Mouse (Mus musculus) kidney, postnatal 36 days (tissue): Measurements from ENCODE around the gene Aplp1.

Experiments used
- DNase-seq, 2 experiments: peaks; one replicate each; pipeline ENCODE4 v3.0.0; 2021 to 2022; ENCODE audit warnings: mixed read lengths in 2 of 2

Gene Aplp1

GRCm38 (mm10) chr7:30444154-30444970 is 973 bp downstream of the Aplp1 start:
- peak in 1 of 2 experiments; percentile 50 for DNase-seq

- no peak for DNase-seq
These were observed 1.6 kb downstream of the Aplp1 start for GRCm38 (mm10) chr7:30443696-30444095.

DNA sequence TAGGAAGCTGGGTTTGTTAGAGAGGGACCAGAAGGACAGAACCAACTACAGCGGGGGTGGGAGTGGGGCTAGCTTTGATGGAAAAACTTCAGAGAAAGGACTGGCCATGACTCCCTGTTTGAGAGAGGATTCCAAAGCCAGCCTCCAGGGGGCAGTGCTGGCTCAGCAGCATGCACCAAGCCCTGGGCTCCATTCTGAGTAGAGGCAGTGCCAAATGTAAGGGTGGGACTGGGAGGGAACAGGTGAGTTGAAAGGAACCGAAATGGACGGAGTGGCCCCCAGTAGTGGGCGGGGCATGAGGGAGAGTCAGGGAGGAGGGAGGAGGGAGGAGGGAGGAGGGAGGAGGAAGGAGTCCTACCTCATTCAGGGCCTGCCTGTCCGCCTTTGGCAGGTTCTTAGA is 4.6 kb downstream of the Aplp1 start:
- peak in 1 of 2 experiments; percentile 70 for DNase-seq

DNA sequence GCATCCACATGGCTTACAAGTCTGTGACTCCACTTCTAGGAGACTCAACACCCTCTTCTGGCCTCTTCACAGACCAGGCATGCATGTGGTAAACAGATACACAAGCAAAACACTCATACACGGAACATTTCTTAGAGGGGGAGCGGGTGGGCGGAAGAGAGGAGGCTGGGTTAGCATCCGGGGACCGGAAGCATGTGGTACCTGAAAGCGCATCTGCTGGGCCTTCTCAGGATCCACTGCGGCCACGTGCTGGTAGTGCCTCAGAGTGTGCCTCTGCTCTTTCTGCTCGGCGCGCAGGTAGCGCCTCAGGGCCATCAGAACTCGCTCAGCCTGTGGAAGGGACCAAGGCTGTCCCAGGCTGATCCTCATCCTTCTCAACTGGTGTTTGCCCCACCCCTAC is 5.6 kb downstream of the Aplp1 start:
- DNase-seq, result no peak

- no peak for DNase-seq
These were observed 8.5 kb downstream of the Aplp1 start for GRCm38 (mm10) chr7:30436879-30437278.

DNA sequence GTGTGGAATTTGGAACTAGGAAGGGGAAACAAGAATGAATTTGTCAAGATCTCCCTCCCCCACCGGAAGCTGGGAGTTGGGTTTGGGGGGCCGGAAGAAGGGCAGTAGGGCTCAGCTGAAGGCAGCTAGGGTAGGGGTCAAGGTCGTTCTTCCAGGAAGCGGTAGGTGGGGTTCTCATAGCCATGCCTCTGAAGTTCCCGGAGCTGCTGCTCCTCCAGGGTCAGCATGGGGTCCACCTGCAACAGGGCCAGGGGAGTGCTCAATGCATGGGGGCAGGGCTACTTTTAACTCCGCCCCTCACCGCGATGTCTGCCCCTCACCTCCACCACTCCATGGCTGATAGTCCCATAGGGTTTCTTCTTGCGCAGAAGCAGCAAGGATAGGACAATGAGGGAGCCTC is 10.2 kb downstream of the Aplp1 start:
- DNase-seq, result no peak

DNA sequence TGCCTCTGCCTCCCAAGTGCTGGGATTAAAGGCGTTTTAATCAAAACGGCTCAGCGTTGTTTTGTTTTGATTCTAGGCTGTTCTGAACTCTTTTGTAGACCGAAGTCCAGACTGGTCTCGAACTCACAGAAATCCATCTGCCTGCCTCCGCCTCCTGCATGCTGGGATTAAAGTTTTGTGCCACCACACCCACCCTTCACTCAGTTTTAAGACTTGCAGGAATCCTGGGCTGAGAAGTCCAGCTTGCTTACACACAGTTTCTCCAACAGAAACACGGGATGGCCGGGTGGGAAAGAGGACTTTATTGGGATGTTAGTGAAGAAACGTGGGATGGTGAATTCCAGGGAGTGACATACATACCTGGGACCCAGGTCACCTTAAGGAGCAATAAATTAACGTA is 10.6 kb downstream of the Aplp1 start:
- no peak for DNase-seq

GRCm38 (mm10) chr7:30434238-30434637 is 11.1 kb downstream of the Aplp1 start:
- DNase-seq, result peak; percentile 58 to 87

GRCm38 (mm10) chr7:30431793-30432192 is 13.5 kb downstream of the Aplp1 start:
- peak; percentile 66 to 80 for DNase-seq

- DNase-seq, result no peak
These were observed 15.1 kb downstream of the Aplp1 start for GRCm38 (mm10) chr7:30430191-30430590.

- DNase-seq, result no peak
These were observed 16.0 kb downstream of the Aplp1 start for GRCm38 (mm10) chr7:30429327-30429726.

- DNase-seq, result peak; percentile 17 to 30
These were observed 22.2 kb downstream of the Aplp1 start for GRCm38 (mm10) chr7:30423071-30423641.

DNA sequence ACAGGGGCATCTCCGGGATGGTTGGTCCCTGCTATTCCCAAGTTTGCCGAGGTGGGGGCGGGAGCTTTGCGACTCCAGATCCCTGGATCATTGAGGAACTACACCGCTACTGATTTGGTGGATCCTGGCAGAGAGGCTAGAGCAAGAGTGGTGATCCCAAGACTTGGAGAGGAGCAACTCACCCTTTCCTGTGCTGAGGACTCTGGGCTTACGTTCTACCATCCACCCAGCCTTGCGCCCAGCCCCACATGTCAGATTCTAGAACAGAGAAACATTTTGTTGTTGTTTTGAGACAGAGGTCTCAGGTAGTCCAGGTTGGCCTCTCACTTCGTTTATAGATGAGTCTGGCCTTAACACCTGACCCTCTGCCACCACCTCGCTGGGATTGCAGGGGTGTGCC is 22.8 kb downstream of the Aplp1 start:
- DNase-seq, result no peak

DNA sequence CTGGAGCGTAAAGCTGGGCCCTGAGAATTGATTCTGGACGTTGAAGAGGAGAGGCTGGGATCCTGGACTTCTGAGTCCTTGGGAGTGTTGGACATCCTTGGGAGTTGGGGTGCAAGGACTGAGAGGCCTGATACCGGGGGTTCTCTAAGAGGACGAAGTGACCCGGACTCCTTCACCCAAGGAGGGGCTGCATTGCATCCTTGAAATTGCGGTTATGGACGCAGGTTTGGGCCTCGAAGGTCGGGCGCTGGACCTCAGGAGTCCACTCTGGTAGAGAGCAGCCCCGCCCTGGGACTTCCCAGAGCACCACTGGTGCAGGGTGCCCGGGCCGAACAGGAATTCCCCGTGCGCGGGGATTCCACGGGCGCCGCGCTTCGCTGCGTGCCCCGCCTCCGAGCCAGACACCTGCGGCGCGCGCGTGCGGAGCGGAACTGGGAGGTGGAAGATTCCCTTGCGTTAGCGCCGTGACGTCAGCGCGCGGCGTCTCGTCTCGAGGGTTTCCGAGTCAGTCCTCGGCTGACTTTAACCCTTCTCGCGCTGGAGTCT is 23.4 kb downstream of the Aplp1 start:
- peak; percentile 86 to 93 for DNase-seq

- peak; percentile 72 to 84 for DNase-seq
These were observed 24.0 kb downstream of the Aplp1 start, which contains the start of gene Nfkbid for GRCm38 (mm10) chr7:30421175-30421889. Nfkbid (plus strand) TSS chr7:30421732.

GRCm38 (mm10) chr7:30420673-30421072 is 24.7 kb downstream of the Aplp1 start:
- no peak for DNase-seq

DNA sequence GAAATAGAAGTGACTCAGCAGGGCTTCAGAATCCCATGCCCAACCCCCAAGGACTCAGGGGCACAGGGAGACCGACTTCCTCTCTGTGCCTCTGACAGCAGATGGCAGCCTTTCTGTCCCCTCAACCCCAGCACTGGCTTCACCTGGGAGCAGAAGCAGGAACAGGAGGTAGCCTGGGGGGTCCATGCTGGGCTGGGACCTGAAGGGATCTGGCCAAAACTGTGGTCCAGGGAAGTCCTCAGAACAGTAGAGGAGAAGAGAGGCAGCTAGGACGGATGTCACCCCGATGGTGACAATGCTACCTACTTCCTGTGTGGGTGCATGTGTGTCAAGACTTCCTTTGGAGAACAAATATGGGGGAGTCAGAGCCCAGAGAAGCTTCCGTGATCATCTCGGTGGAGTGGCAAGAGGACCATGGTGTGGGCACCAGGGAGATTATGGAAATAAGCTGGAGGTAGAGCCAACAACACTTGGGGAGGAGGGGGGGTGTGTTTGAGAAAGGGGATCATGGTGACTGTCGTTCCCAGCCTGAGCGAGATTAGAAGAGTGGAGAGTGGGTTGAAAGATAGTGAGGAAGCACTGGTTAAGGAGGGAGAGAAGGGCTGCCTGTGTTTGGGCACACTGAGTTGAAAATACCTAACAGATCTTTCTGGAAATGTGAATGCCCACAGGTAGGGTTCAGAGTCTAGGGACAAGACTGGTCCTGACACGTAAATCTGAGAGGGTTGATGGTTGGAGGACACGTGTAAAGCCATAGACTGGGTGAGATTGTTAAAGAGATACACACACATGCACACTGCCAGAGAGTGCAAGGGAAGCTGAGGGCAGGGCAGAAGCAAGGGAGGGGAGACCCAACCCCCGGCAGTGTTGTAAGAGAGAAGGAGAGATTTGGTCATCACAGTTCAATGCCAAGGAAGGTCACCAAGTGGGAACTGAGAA is 25.5 kb downstream of the Aplp1 start, which contains the start of gene Hcst:
Hcst (minus strand) TSS at position 294 of the 939 bp plus-strand sequence.
- no peak for DNase-seq

DNA sequence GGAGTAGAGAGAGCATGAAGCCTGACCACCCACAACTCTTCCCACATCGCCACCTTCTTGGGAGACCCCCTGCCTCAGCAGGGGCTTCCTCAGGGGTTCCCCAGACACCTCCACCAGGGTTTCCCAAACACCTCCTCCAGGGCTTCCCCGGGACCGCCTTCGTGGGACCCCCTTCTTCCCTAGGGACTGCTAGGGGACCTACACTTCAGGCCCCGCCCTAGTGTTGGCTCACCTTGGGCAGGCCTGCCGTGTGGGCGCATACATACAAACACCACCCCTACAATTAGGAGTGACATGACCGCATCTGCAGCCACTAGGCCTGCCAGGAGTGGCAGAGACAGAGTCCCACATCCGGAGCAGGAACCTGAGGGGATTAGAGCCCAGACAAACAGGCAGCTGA is 27.5 kb downstream of the Aplp1 start:
- no peak for DNase-seq

DNA sequence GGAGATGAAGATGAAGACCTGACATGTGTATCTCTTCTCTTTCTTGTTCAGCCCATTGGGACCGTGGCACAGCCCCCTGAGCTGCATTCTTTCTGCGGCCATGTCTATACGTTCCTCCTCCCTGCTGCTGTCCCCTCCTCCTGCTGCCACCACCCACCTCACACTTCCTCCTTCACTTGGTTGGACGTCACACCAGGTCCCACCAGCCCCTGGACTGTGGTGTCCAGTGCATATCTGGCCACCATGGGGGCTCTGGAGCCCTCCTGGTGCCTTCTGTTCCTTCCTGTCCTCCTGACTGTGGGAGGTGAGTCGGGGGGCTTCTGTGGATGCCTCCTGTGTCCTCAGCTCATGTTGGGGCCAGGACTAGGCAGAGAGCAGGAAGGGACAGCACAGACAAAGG is 31.7 kb downstream of the Aplp1 start, which contains the start of gene Tyrobp:
Tyrobp (plus strand) TSS at position 165 of the 400 bp plus-strand sequence.
- DNase-seq, result no peak

DNA sequence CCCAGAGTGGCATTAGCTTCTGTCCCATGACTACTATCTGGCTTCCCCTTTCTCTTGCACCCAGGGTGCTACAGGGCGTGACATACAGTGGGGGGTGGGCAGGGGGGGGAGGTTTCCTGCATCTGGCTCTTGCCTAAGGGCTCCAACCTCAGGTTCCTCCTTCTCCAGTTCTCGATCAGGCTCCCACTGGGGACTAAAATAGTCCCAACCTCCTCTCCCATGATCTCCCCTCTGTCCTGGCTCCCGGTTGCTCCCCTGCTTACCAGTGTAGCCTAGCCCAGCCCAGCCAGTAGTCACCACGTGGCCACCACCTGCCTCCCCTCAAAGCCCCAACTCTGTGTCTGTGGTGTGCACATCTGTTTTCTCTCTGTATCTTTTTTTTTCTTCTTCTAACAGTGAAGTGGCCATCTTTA is 32.6 kb downstream of the Aplp1 start:
- DNase-seq, result no peak

- no peak for DNase-seq
These were observed 34.3 kb downstream of the Aplp1 start for GRCm38 (mm10) chr7:30411023-30411422.

- DNase-seq, result no peak
These were observed 35.5 kb downstream of the Aplp1 start for GRCm38 (mm10) chr7:30409789-30410188.
